Mouse (Mus musculus) hindbrain, embryonic 16.5 days (tissue): Measurements from ENCODE around the gene Apc2. TPM values are rescaled to one million over a fixed set of nuclear protein-coding genes. Genes with fewer than 3 reads are reported as not detected.
A peak's percentile ranks its signal among the peaks of the same experiment; 100 is the strongest.

Source experiments
- ATAC-seq: fragments of 200-750 bp; cut with Nextera tagmentation; 2 replicates; pipeline ENCODE4 v1.8.0; 2017; ENCODE audit warnings: moderate TSS enrichment, moderate library complexity
- H3K27ac ChIP-seq: fragments of 300-500 bp; sonication (generic); 2 replicates; pipeline ENCODE4 v1.5.1; 2014; ENCODE audit warnings: low read depth, mild to moderate bottlenecking, control low read depth, low read length, moderate library complexity
- H3K27me3 ChIP-seq: fragments of 300-500 bp; sonication (generic); replicated peaks from 2 replicates; pipeline ENCODE4 v1.6.1; 2014; ENCODE audit warnings: low read length; ENCODE audit not compliant: control insufficient read depth, insufficient read depth
- H3K36me3 ChIP-seq: fragments of 300-500 bp; sonication (generic); 2 replicates; pipeline ENCODE4 v1.6.1; 2014; ENCODE audit warnings: mild to moderate bottlenecking, low read length, moderate library complexity, mixed read lengths; ENCODE audit not compliant: control insufficient read depth, insufficient read depth
- H3K4me1 ChIP-seq: fragments of 300-500 bp; sonication (generic); 2 replicates; pipeline ENCODE4 v1.6.1; 2014; ENCODE audit warnings: low read depth, low read length; ENCODE audit not compliant: control insufficient read depth, insufficient read depth
- H3K4me2 ChIP-seq: fragments of 300-500 bp; sonication (generic); 2 replicates; pipeline ENCODE4 v1.6.1; 2014; ENCODE audit warnings: mild to moderate bottlenecking, low read length, control low read depth, moderate library complexity
- H3K4me3 ChIP-seq: fragments of 300-500 bp; sonication (generic); 2 replicates; pipeline ENCODE4 v1.5.1; 2014; ENCODE audit warnings: mild to moderate bottlenecking, low read length, control low read depth, moderate library complexity
- H3K9ac ChIP-seq: fragments of 300-500 bp; sonication (generic); 2 replicates; pipeline ENCODE4 v1.6.1; 2014; ENCODE audit warnings: low read depth, mild to moderate bottlenecking, control low read depth, low read length, moderate library complexity
- H3K9me3 ChIP-seq: fragments of 300-500 bp; sonication (generic); 2 replicates; pipeline ENCODE4 v1.6.1; 2014; ENCODE audit warnings: mild to moderate bottlenecking, low read length, moderate library complexity; ENCODE audit not compliant: control insufficient read depth
- WGBS: fragments of 180-500 bp; shearing (Covaris S2); extraction: QIAGEN DNeasy Blood & Tissue Kit; methylation state at CpG from one replicate; pipeline ENCODE4 v1.1.7; 2014; 5-methylcytosine and 5-hydroxymethylcytosine counted together
- polyA plus RNA-seq: library from polyadenylated mRNA; unstranded; fragments of >200 nt; fragmentation: Nextera tagmentation; extraction: Ambion mirVana; gene quantifications from 2 replicates; pipeline ENCODE4 v1.2.1, GENCODE M21; 2015

The Apc2 gene
- polyA plus RNA-seq, 1 experiment from 2014 or later, result 139 TPM

- Histone ChIP-seq H3K9me3 (no peaks in the 10 kb centered on the region), H3K4me2 (no peak overlapping the region), H3K9ac (no peak overlapping the region), H3K27ac (no peak overlapping the region), H3K27me3 (no peaks in the 10 kb centered on the region), H3K36me3 (peaks cover 36% of the 10 kb centered on the region), H3K4me1 (no peaks in the 10 kb centered on the region; the same call in 1 of the 2 replicates), H3K4me3 (no peak overlapping the region)
- 68% methylated on average over 11 of the region's 15 CpGs for WGBS
- no peak for ATAC-seq
Observed at GRCm38 (mm10) chr10:80285222-80286070, 10.3 kb upstream of the Apc2 start.

DNA sequence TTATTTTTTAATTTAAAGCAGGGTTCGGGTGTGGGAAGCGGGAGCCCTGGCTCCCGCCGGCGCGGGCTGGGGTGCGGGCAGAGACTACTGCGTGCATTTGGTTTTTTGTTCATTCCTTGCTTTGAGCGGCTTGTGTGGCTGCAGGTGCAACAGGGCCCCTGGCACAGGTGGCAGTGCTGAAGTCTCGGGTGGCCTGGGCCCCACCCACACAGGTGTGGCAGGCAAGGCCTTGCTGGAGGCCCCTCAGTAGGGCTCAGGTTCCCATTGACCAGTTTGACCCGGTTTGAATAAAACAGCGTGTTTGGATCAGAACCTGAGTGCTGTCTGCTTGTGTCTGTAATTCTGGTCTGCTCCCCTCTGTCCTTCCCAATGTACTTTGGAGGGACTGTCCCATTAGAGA, 7.7 kb upstream of the Apc2 start:
- Histone ChIP-seq H3K9me3 (no peaks in the 10 kb centered on the region), H3K4me1 (peaks cover 6% of the 10 kb centered on the region), H3K27ac (no peak overlapping the region), H3K9ac (no peak overlapping the region), H3K36me3 (peaks cover 34% of the 10 kb centered on the region), H3K27me3 (no peaks in the 10 kb centered on the region), H3K4me2 (no peak overlapping the region), H3K4me3 (no peak overlapping the region)
- ATAC-seq, result no peak
- 93% methylated on average over 12 of the region's 12 CpGs for WGBS

DNA sequence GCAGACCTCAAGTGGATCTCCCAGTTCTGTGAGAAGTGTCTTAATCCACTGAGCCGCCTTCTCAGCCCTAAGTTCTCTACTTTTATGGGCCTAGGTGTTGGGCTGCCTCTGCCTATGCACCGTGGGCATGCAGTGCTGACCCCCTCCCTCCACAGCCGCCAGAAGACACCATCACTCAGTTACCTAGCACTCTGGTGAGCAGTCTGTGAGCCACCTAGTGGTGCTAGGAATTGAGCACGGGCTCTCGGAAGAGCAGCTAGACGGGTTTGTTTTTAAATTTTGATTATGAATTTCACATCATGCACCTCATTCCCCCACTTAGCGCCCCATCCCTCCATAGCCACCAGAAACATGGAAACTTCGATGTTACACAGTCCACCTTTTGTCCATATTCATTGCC, 7.1 kb upstream of the Apc2 start:
- no peaks in the 10 kb centered on the region for H3K9me3 ChIP-seq
- ATAC-seq, result no peak
- WGBS, result 70% methylated on average over 8 of the region's 8 CpGs
- H3K9ac ChIP-seq, result no peak overlapping the region
- H3K4me3 ChIP-seq, result no peak overlapping the region
- H3K27me3 ChIP-seq, result no peaks in the 10 kb centered on the region
- no peak overlapping the region for H3K27ac ChIP-seq
- peaks cover 12% of the 10 kb centered on the region for H3K4me1 ChIP-seq
- no peak overlapping the region for H3K4me2 ChIP-seq
- peaks cover 30% of the 10 kb centered on the region for H3K36me3 ChIP-seq

DNA sequence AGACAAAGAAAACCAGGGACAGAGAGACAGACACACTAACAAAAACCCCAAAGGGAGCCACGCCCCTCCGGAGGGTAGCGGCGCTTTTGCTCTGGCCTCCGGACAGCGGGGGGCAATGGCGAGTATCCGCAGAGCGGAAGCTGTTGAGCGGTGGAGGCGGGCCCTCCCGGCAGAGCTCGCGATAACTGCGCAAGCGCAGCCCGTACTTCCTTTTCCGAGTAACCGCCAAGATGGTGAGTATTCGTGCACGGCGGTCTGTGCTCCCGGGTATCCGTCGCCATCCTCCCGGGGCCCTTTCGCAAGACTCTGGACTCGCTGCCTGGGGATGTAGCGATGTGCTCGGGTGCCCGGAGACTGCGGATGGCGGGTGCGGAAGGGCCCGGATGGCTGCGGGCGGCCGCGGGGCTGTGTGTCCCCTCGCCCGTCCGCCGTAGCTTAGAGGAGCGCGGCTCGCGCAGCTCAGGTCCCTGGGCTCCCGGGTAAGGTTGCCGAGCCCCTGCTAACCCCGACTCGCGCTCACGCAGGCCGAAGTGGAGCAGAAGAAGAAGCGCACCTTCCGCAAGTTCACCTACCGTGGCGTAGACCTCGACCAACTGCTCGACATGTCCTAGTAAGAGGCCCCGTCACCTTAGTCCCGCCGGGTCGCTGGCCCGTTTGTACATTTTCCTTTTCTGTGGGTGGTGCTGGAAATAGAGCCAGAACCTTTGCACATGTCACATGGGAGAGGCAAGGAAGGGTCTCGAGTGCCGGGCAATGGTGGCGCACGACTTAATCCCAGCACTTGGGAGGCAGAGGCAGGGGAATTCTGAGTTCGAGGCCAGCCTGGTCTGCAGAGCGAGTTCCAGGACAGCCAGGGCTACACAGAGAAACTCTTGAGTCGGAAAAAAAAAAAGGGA, 3.3 kb upstream of the Apc2 start, which contains the start of gene Rps15:
TSS of gene Rps15 (plus strand) at position 203 of the 896 bp plus-strand sequence.
- WGBS, result under 1% methylated on average over 71 of the region's 72 CpGs
- Histone ChIP-seq H3K4me1 (peaks cover 36% of the 10 kb centered on the region), H3K4me2 (peak within 1 kb of the TSS; percentile 99), H3K27ac (peak within 1 kb of the TSS; percentile 90), H3K27me3 (no peaks in the 10 kb centered on the region), H3K9me3 (no peaks in the 10 kb centered on the region), H3K9ac (peak within 1 kb of the TSS; percentile 92), H3K4me3 (peak within 1 kb of the TSS; percentile 82), H3K36me3 (peaks cover 16% of the 10 kb centered on the region)
- ATAC-seq, result peak; percentile 82

DNA sequence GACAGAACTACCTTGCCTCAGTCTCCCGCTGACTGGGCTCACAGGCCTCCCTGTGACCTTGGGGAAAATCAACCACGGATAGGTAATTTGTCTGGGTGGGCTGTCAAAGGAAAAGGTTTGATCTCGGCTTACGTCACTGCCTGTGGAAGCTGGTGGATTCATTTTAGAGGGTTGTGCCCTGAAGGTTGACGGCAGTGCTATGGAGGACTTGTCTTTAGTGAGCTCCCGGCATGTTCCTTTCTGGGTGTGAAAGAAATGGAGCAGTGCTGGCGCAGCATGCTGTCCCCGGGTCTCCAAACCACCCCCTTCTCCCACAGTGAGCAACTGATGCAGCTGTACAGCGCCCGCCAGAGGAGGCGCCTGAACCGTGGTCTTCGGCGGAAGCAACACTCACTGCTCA, 2.5 kb upstream of the Apc2 start:
- Histone ChIP-seq H3K9ac (peak overlapping the region; percentile 92), H3K27ac (no peak overlapping the region), H3K9me3 (no peaks in the 10 kb centered on the region), H3K4me1 (peaks cover 44% of the 10 kb centered on the region), H3K36me3 (peaks cover 10% of the 10 kb centered on the region), H3K27me3 (no peaks in the 10 kb centered on the region), H3K4me3 (peak overlapping the region; percentile 82), H3K4me2 (peak overlapping the region; percentile 99)
- WGBS, result 22% methylated on average over 14 of the region's 14 CpGs
- no peak for ATAC-seq

GRCm38 (mm10) chr10:80294311-80294710, 1.5 kb upstream of the Apc2 start:
- Histone ChIP-seq H3K4me2 (no peak overlapping the region), H3K27ac (no peak overlapping the region; the same call in 1 of the 2 replicates), H3K9me3 (no peaks in the 10 kb centered on the region)

GRCm38 (mm10) chr10:80294788-80295303, 931 bp upstream of the Apc2 start:
- Histone ChIP-seq H3K9ac (peak overlapping the region; percentile 84), H3K4me2 (no peak overlapping the region; the same call in 1 of the 2 replicates), H3K4me3 (no peak overlapping the region), H3K4me1 (peaks cover 48% of the 10 kb centered on the region), H3K9me3 (no peaks in the 10 kb centered on the region), H3K27ac (peak overlapping the region; percentile 98), H3K27me3 (no peaks in the 10 kb centered on the region), H3K36me3 (peaks cover 9% of the 10 kb centered on the region)
- no peak for ATAC-seq
- 46% methylated on average over 7 of the region's 7 CpGs for WGBS

More at GRCm38 (mm10) chr10:80294311-80294710, 1.5 kb upstream of the Apc2 start:
- WGBS, result 76% methylated on average over 4 of the region's 4 CpGs
- no peaks in the 10 kb centered on the region for H3K27me3 ChIP-seq
- H3K9ac ChIP-seq, result no peak overlapping the region
- H3K4me1 ChIP-seq, result peaks cover 48% of the 10 kb centered on the region
- H3K4me3 ChIP-seq, result no peak overlapping the region
- no peak for ATAC-seq
- peaks cover 9% of the 10 kb centered on the region for H3K36me3 ChIP-seq

- Histone ChIP-seq H3K9ac (peak overlapping the region; percentile 84), H3K36me3 (peaks cover 9% of the 10 kb centered on the region), H3K4me1 (peaks cover 54% of the 10 kb centered on the region), H3K27me3 (no peaks in the 10 kb centered on the region), H3K9me3 (no peaks in the 10 kb centered on the region), H3K4me2 (peak overlapping the region; percentile 83), H3K4me3 (peak overlapping the region; percentile 57), H3K27ac (peak overlapping the region; percentile 98)
- WGBS, result 87% methylated on average over 5 of the region's 5 CpGs
- ATAC-seq, result no peak
Observed at GRCm38 (mm10) chr10:80296824-80297223, 1.0 kb downstream of the Apc2 start.
